Mouse (Mus musculus) liver, embryonic 13.5 days (tissue): Measurements from ENCODE around the gene Crim1. TPM values are rescaled to one million over a fixed set of nuclear protein-coding genes. Genes with fewer than 3 reads are reported as not detected.

Source experiments
- ATAC-seq: fragments of 200-750 bp; cut with Nextera tagmentation; 2 replicates; pipeline ENCODE4 v1.8.0; 2017; ENCODE audit warnings: low read depth, mild to moderate bottlenecking, moderate number of reproducible peaks, moderate library complexity
- DNase-seq: peaks from one replicate; pipeline ENCODE4 v3.0.0; 2022
- H3K27ac ChIP-seq: fragments of 300-500 bp; sonication (generic); 2 replicates; pipeline ENCODE4 v1.5.1; 2015; ENCODE audit warnings: moderate library complexity, mild to moderate bottlenecking, inconsistent platforms
- H3K27me3 ChIP-seq: fragments of 300-500 bp; sonication (generic); 2 replicates; pipeline ENCODE4 v1.6.1; 2015; ENCODE audit warnings: mild to moderate bottlenecking, inconsistent platforms
- H3K36me3 ChIP-seq: fragments of 300-500 bp; sonication (generic); 2 replicates; pipeline ENCODE4 v1.6.1; 2015; ENCODE audit warnings: mild to moderate bottlenecking, inconsistent platforms
- H3K4me1 ChIP-seq: fragments of 300-500 bp; sonication (generic); replicated peaks from 2 replicates; pipeline ENCODE4 v1.6.1; 2015; ENCODE audit warnings: inconsistent platforms
- H3K4me2 ChIP-seq: fragments of 300-500 bp; sonication (generic); 2 replicates; pipeline ENCODE4 v1.6.1; 2015; ENCODE audit warnings: inconsistent platforms, mild to moderate bottlenecking, moderate library complexity
- H3K4me3 ChIP-seq: fragments of 300-500 bp; sonication (generic); replicated peaks from 2 replicates; pipeline ENCODE4 v1.5.1; 2015; ENCODE audit warnings: mild to moderate bottlenecking, inconsistent platforms
- H3K9ac ChIP-seq: fragments of 300-500 bp; sonication (generic); 2 replicates; pipeline ENCODE4 v1.6.1; 2015; ENCODE audit warnings: mild to moderate bottlenecking, inconsistent platforms
- H3K9me3 ChIP-seq: fragments of 300-500 bp; sonication (generic); replicated peaks from 2 replicates; pipeline ENCODE4 v1.6.1; 2016; ENCODE audit warnings: inconsistent platforms
- WGBS: fragments of 180-500 bp; shearing (Covaris S2); methylation state at CpG from one replicate; pipeline ENCODE4 v1.1.7; 2015; ENCODE audit not compliant: insufficient replicate concordance; 5-methylcytosine and 5-hydroxymethylcytosine counted together
- polyA plus RNA-seq: library from polyadenylated mRNA; unstranded; fragments of >200 nt; fragmentation: Nextera tagmentation; extraction: Ambion mirVana; gene quantifications from 2 replicates; pipeline ENCODE4 v1.2.1, GENCODE M21; 2015

Crim1 gene
- polyA plus RNA-seq, 1 experiment from 2014 or later, result 0.56 TPM

DNA sequence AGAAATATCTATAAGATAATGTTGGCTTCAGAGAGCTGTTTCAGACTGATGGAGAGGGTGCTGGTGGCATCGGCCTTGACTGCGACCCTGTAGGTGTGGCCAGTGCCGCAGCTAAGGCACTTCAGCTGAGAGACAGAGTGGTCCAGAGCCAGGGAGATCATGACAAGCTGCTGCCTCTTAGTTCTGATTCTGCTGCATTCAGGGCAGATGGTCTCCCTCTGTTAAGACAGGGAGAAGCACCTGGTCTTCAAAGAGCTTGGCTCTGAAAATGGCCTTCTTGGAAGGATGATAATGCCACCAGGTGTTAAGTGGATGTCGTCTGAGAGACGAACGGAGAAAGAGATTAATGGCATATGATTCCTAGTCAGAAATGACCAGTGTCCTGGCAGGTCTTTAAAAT is 33.8 kb downstream of the Crim1 start:
- ATAC-seq, result no peak
- H3K4me1 ChIP-seq, result peaks cover 14% of the 10 kb centered on the region
- no peak overlapping the region for H3K27ac ChIP-seq
- H3K9me3 ChIP-seq, result no peaks in the 10 kb centered on the region
- no peak for DNase-seq
- no peaks in the 10 kb centered on the region for H3K27me3 ChIP-seq
- 80% methylated on average over 6 of the region's 6 CpGs for WGBS
- H3K4me2 ChIP-seq, result no peak overlapping the region
- no peaks in the 10 kb centered on the region for H3K36me3 ChIP-seq
- H3K4me3 ChIP-seq, result no peak overlapping the region
- H3K9ac ChIP-seq, result no peak overlapping the region

DNA sequence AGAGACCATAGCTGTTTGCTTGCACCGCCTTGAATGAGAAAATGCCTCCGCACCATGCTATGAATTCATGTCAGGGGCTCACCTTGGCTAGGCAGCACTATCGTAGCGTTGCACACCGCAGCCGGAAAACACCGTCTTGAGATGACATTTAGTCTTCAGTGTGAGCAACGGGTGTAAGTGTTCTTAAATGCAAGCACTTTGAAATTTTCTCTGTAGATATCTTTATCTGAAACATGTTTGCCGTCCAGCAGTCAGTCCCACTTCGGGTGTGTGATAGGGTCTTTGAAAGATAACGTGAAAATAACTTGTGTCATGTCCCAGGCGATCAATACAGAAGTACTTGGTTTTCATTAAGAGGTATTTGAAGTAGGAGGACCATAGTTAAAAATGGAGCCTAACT is 36.1 kb downstream of the Crim1 start:
- Histone ChIP-seq H3K27me3 (no peaks in the 10 kb centered on the region), H3K9ac (no peak overlapping the region), H3K27ac (no peak overlapping the region), H3K4me1 (peaks cover 14% of the 10 kb centered on the region), H3K9me3 (no peaks in the 10 kb centered on the region), H3K36me3 (no peaks in the 10 kb centered on the region), H3K4me3 (no peak overlapping the region), H3K4me2 (0 out of 2 replicates have a peak overlapping the region, but pooled peaks have one; percentile 1)
- DNase-seq (no peak), ATAC-seq (peak; percentile 66)
- 48% methylated on average over 12 of the region's 12 CpGs for WGBS

DNA sequence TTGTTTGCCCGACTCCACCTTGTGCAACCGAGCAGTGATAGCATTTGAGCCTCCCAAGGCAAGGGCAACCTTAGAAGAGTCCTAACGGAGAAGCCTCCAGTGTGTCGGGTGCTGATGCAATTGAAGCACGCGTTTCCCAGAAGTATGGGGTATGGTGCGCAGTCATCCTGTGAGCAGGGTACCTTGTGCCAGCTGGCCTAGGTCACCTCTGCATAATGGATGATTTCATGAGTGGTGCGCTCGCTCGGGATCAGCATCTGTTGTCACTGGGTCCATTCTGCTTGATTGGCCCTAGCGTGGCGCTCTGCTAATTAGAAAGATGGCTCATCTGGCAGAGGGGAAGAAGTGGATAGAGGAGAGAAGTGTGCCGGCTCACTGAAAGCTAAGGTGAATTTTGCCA is 37.9 kb downstream of the Crim1 start:
- peaks cover 14% of the 10 kb centered on the region for H3K4me1 ChIP-seq
- 88% methylated on average over 13 of the region's 13 CpGs for WGBS
- no peak overlapping the region for H3K4me2 ChIP-seq
- H3K36me3 ChIP-seq, result no peaks in the 10 kb centered on the region
- H3K9ac ChIP-seq, result no peak overlapping the region
- H3K9me3 ChIP-seq, result no peaks in the 10 kb centered on the region
- no peak overlapping the region for H3K4me3 ChIP-seq
- H3K27me3 ChIP-seq, result no peaks in the 10 kb centered on the region
- DNase-seq (no peak), ATAC-seq (no peak)
- no peak overlapping the region for H3K27ac ChIP-seq

DNA sequence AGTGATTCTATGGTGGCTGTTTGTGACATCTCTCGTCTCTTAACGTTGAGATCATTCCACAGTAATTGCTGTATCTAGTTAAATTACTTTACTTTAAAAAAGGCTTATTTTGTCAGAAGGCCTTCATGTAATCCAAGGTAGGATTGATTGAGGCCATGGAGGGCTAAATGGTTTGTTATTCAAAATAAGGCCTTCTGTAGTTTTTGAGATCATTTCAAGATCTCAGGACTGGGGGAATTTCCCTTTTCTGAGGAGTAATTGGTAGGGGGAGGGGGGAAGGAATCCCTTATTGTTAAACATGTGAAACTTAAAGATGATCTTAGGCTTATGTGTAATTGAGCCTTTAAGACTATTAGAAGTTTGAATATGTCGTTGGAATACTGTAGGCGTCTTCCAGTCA is 40.1 kb downstream of the Crim1 start:
- Histone ChIP-seq H3K9me3 (no peaks in the 10 kb centered on the region), H3K27ac (no peak overlapping the region), H3K4me1 (peaks cover 20% of the 10 kb centered on the region), H3K4me3 (no peak overlapping the region), H3K36me3 (no peaks in the 10 kb centered on the region), H3K4me2 (no peak overlapping the region), H3K27me3 (no peaks in the 10 kb centered on the region), H3K9ac (no peak overlapping the region)
- no peak for DNase-seq
- WGBS, result 81% methylated on average over 4 of the region's 4 CpGs
- no peak for ATAC-seq

DNA sequence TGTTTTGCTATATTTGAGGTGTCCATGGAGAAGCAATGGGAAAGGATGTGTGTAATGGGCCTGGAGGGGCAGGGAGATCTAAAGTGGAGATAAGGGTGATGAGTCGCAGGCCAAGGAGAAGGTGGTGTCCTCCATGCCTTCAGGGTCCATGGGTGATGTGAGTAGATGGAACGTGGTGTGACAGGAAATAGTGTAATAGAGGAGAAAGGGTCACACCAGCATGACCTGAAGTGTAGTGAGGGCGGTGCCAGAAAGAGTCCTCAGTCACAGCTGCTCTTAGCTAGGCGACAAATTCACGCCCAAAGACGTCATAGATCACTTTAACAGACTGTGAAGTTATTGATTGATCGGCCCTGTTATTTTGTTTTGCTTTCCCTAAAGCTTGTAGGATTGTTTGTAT is 41.2 kb downstream of the Crim1 start:
- Histone ChIP-seq H3K9ac (no peak overlapping the region), H3K27ac (no peak overlapping the region), H3K4me3 (no peak overlapping the region), H3K9me3 (no peaks in the 10 kb centered on the region), H3K27me3 (no peaks in the 10 kb centered on the region), H3K4me2 (no peak overlapping the region), H3K36me3 (no peaks in the 10 kb centered on the region), H3K4me1 (peaks cover 22% of the 10 kb centered on the region)
- 61% methylated on average over 7 of the region's 7 CpGs for WGBS
- ATAC-seq (no peak), DNase-seq (no peak)

DNA sequence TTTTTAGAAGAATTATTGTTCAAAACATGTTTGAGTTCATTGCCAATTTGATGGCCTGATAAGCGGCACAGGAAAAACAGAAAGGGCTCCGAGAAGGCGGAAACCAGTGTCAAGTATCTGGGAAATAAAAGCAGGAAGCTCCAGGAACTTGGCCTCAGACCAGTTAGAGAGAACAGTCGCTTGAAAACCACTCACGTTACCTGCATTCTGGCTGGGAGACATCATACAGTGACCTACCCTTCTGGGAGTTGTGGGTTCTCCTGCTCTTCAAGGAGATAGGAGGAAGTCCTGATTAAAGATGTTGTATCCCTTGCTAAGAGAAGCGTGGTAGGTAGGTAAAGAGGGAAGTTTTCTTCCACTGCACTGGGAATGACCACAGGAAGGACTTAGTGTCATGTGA is 44.7 kb downstream of the Crim1 start:
- Histone ChIP-seq H3K4me2 (peak overlapping the region; percentile 35), H3K27me3 (no peaks in the 10 kb centered on the region), H3K4me3 (no peak overlapping the region), H3K9me3 (no peaks in the 10 kb centered on the region), H3K9ac (no peak overlapping the region), H3K36me3 (no peaks in the 10 kb centered on the region), H3K27ac (peak overlapping the region; percentile 3; the same call in 1 of the 2 replicates), H3K4me1 (peaks cover 47% of the 10 kb centered on the region)
- no peak for ATAC-seq
- no peak for DNase-seq
- WGBS, result 37% methylated on average over 6 of the region's 6 CpGs

DNA sequence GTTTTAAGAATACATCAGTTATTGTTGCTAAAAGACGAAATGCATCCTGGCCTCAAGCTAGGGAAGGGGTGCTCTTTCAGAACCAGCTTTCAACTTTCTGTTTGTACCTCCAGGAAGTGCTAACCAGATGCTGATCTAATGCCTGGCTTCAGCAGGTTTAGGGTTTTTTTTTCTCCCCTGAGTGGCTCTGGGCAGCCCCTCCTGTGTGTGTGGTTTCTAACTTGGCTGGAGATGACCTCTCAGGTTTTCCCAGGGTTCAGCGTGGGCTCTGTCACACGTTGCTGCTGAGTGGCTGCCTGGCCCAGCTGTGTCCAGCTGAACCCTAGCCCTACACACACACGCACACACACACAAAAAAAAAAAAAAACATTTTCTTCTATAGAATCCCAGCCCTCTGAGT is 45.4 kb downstream of the Crim1 start:
- WGBS, result 31% methylated on average over 4 of the region's 4 CpGs
- H3K27me3 ChIP-seq, result no peaks in the 10 kb centered on the region
- no peak overlapping the region for H3K4me3 ChIP-seq
- DNase-seq, result no peak
- H3K9ac ChIP-seq, result no peak overlapping the region
- H3K9me3 ChIP-seq, result no peaks in the 10 kb centered on the region
- H3K36me3 ChIP-seq, result no peaks in the 10 kb centered on the region
- ATAC-seq, result no peak
- H3K4me1 ChIP-seq, result peaks cover 53% of the 10 kb centered on the region
- peak overlapping the region; percentile 4; the same call in 1 of the 2 replicates for H3K27ac ChIP-seq
- peak overlapping the region; percentile 35 for H3K4me2 ChIP-seq

DNA sequence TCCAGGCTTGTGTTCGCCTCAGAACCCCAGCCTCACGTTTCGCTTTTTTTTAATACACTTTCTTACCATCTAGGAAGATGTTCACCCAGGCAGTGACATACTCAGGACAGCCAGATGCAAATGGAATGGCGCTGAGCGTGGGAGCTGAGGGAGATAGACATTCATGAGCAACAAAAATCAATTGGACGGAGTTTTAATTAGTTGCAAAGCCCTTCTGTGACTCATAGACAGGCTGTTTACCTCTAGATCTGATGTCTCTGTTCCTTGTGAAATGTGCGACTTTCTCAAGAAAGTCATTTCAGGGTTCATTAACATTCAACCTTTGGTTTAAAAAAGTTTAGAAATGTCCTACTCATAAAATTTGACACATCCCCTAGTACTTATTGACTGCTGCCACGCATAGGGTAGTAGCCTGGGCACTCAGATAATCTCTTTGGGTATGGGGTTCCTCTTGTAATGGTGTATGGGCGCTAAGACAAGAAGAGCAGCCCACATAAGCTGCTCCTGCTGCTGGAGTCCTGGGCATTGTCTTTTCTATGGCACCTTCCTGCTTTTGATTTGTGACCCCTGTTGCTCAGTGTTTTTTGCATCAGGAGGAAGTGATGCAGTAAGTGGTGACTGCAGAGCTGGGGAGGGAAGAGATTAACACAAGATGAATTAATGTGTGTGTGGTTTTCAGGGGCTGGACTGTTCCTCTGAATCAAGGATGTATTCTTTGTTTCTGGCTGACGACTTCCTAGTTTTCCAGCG is 46.8 kb downstream of the Crim1 start:
- Histone ChIP-seq H3K9ac (no peak overlapping the region), H3K4me2 (no peak overlapping the region), H3K9me3 (no peaks in the 10 kb centered on the region), H3K36me3 (no peaks in the 10 kb centered on the region), H3K27ac (peak overlapping the region; percentile 51), H3K4me1 (peaks cover 53% of the 10 kb centered on the region), H3K4me3 (no peak overlapping the region), H3K27me3 (no peaks in the 10 kb centered on the region)
- peak; percentile 59 for ATAC-seq
- DNase-seq, result no peak
- WGBS, result 39% methylated on average over 11 of the region's 11 CpGs

DNA sequence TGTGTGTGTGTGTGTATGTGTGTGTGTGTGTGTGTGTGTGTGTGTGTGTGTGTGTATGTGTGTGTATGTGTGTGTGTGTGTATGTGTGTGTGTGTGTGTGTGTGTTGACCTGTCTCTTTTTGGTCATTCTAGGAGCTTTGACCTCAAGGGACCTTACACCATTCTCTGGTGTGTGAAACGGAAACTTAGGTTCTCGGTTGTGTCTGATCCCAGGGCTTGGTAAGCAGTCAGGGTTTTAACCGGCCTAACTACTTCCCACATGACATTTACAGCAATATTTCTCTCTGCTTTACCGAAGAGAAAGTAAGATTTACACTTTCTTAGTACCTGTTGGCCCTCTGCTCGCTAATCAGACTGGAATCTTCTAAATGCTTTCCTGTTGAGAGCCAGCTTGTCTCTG is 48.1 kb downstream of the Crim1 start:
- Histone ChIP-seq H3K9me3 (no peaks in the 10 kb centered on the region), H3K4me2 (peak overlapping the region; percentile 52), H3K27ac (peak overlapping the region; percentile 66), H3K4me1 (peaks cover 53% of the 10 kb centered on the region), H3K9ac (no peak overlapping the region), H3K27me3 (no peaks in the 10 kb centered on the region), H3K36me3 (no peaks in the 10 kb centered on the region), H3K4me3 (no peak overlapping the region; the same call in 1 of the 2 replicates)
- DNase-seq (no peak), ATAC-seq (no peak)
- 53% methylated on average over 5 of the region's 5 CpGs for WGBS

DNA sequence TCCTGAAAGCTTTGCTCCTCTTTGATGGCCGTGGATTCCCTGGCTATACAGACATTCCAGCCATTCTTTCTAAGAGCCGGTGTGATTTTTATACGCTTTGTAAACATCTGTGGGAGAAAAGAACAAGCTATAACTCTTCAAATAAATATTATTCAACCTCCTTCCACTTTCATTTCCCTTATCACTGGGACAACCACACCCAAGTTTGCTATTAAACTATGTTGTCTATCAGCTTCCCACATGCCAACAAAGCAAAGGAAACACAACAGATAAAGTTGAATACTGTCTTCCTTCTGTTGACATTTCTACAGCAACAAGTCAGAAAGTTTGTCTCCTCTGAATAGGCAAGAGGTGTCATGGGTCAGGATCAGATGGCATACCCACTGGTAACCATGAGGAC is 48.9 kb downstream of the Crim1 start:
- H3K27me3 ChIP-seq, result no peaks in the 10 kb centered on the region
- WGBS, result 52% methylated on average over 3 of the region's 3 CpGs
- no peak overlapping the region for H3K9ac ChIP-seq
- no peak overlapping the region for H3K4me3 ChIP-seq
- H3K9me3 ChIP-seq, result no peaks in the 10 kb centered on the region
- H3K4me1 ChIP-seq, result peaks cover 53% of the 10 kb centered on the region
- ATAC-seq (peak; percentile 72), DNase-seq (peak; percentile 18)
- H3K36me3 ChIP-seq, result no peaks in the 10 kb centered on the region
- peak overlapping the region; percentile 52 for H3K4me2 ChIP-seq
- peak overlapping the region; percentile 74 for H3K27ac ChIP-seq

DNA sequence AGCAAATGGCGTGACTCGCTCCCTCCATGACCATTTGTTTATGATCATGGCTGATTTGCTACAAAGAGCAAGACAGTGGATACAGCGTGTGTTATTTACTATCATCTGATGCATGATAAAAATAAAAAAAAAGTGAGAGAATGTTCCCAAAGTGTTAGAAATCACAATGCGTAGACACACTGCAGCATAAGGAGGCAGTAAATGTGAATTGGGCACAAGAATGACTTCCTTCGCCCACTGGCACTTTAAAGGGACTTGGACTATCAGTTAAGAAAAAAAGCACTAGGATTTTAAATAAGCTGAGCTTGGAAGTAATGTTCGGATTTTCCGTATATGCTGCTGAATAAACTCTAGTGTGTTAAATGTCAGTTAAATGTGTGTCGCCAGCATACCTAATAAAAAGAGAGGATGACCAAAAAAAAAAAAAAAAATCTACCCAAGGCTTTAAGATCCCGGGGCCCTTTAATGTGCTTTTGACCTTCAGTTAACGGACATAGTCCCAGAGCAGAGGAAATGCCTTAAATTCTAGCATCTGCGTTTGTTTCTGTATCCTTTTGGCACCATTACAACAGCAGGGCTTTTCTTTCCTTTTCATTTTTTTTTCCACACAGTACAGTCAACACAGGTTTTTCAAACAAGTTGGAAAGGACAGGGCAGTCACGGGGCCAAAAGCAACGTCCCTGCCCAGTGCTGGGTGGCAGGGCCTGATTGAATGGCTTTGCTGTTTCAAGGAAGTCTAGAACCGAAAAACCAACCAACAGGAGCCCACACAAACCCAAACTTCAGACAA is 50.3 kb downstream of the Crim1 start:
- Histone ChIP-seq H3K4me2 (no peak overlapping the region), H3K4me1 (peaks cover 48% of the 10 kb centered on the region), H3K4me3 (no peak overlapping the region), H3K27ac (no peak overlapping the region), H3K36me3 (no peaks in the 10 kb centered on the region), H3K9ac (no peak overlapping the region), H3K9me3 (no peaks in the 10 kb centered on the region), H3K27me3 (no peaks in the 10 kb centered on the region)
- WGBS, result 79% methylated on average over 14 of the region's 14 CpGs
- no peak for DNase-seq
- ATAC-seq, result no peak
